Mouse (Mus musculus): ENCODE data around the gene Cdhr4.

The Cdhr4 gene

DNA sequence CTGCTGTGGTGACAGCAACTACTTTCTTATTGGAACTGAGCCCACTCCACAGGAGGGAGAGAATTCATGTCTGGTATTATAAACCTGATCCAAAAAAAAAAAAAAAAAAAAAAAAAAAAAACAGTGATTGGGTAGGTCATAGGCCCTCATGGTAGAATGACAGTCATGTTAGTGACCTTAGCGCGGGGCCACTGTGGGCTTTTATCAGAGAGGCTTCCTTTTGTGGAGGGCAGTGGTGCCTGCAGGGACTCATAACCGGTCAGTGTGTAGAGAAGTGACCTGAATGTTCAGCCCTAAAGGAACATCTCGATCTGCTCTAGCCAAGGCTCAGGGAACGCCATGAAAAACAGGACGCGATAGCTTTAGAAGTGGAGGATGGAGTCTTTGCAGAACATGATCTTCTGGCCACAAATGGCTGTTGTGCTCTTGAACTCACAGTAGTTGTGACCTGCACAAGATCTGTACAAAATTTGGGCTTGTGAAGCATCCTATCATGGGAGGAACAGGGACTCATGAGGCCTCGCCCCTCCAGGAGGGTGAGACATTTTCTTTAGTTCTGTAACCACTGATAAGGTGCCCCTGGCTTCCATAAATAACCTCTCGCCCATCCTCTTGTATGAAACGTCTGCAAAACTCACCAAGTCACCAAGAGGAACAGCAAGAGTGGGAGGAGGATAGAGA lies 17.7 kb upstream of the Cdhr4 start:
- in situ Hi-C loops (cut with MboI, MseI) = no loop called here

GRCm38 (mm10) chr9:107975399-107976386 lies 16.6 kb upstream of the Cdhr4 start, which contains the start of gene Uba7:
Uba7 (plus strand) TSS chr9:107975505.
- in situ Hi-C loops (cut with MboI, MseI) = no loop called here

- in situ Hi-C loops (cut with MboI, MseI) = no loop called here
These were observed 13.5 kb upstream of the Cdhr4 start for GRCm38 (mm10) chr9:107978815-107979214.

DNA sequence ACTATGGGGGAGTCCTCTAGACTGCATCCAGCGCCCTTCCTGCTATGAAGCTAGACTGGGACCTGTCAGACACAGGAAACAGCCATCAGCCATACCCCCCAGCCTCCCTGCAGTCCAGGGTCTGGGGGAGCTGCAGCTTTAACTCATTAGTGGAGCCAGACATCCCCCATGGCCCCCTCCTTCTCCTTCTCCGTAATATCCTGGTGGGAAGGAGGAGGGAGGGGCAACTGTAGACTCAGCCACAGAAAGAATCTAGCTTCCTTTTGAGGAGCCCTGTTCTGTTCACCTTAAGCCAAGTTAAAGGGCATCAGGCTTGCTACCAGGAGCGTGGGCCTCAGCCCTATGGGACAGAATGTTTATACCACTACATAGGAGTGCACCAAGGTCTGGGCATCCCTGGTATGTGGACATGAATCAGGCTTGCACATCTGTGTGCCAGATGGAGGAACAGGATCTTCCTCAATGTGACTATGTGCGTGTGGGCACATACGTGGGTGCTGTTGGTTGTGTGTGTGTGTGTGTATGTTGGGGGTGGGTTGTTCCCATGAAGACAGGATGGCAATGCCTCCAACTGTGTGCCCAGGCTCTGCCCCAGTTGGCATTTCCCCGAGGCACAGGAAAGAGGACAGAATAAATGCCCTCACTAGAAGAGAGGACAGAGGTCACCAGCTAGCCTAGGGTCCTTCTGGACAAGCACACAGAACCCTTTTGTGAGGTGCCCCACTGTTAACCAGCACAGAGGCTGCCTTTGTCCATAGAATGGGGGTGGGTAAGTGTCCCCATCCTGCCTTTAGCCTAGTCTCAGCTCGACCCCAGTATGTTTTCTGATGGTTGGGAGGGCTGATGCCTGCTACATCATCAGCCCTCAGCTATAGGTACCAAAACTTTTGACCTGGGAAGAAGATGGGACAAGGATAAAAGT lies 10.4 kb upstream of the Cdhr4 start:
- in situ Hi-C loops (cut with MboI, MseI) = no loop called here

- in situ Hi-C loops (cut with MboI, MseI) = no loop called here
These were observed 9.5 kb upstream of the Cdhr4 start, which contains the start of gene Gm20661 for GRCm38 (mm10) chr9:107982681-107983346. Gm20661 (plus strand) TSS chr9:107983058.

DNA sequence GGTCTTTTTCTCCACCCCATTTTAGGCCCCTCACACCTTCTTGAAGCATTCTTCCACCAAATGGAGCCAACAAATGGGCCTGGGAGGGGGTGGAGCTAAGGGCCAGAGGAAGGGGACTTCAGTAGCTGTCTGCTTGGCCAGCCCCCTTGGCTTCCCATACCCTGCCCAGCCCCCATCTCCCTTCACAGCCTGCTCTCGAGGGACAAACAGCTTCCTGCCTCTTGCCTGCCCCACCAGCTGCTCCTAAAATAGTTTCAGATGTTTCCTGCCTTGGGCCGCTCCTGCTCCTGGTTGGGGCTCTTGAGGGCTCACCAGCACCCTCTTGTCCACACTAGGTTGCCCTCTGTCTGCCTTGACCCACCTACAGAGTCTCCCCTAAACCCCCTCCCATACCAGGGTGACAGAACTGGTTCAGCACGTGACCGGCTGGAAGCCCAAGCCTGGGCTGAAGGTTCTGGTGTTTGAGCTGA lies 8.8 kb upstream of the Cdhr4 start:
- in situ Hi-C loops (cut with MboI, MseI) = no loop called here

GRCm38 (mm10) chr9:107984052-107984753 lies 8.1 kb upstream of the Cdhr4 start:
- in situ Hi-C loops (cut with MboI, MseI) = no loop called here

GRCm38 (mm10) chr9:107984754-107985055 lies 7.6 kb upstream of the Cdhr4 start:
- in situ Hi-C loops (cut with MboI, MseI) = no loop called here

- in situ Hi-C loops (cut with MboI, MseI) = no loop called here
These were observed 6.9 kb upstream of the Cdhr4 start, which contains the start of gene Inka1 for GRCm38 (mm10) chr9:107985131-107986119. Inka1 (minus strand) TSS chr9:107985879.

- in situ Hi-C loops (cut with MboI, MseI) = no loop called here
These were observed 5.9 kb upstream of the Cdhr4 start for GRCm38 (mm10) chr9:107986376-107986775.

DNA sequence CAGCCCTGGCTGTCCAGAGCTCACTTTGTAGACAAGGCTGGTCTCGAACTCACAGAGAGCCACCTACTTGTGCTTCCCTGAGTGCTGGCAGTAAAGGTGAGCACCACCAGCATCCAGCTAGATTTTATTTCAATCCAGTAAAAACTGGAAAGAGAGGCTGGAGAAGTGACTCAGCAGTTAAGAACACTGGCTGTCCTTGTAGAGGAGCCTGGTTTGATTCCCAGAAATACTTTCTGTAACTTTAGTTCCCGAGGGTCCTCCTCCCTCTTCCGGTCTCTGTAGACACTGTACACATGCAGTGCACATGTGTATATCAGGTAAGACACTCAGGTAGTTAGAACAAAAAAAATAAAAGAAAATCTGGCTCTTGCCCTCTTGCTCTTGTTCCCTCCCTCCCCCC lies 4.3 kb upstream of the Cdhr4 start:
- in situ Hi-C loops (cut with MboI, MseI) = no loop called here

- in situ Hi-C loops (cut with MboI, MseI) = no loop called here
These were observed 716 bp downstream of the Cdhr4 start for GRCm38 (mm10) chr9:107993013-107993412.

DNA sequence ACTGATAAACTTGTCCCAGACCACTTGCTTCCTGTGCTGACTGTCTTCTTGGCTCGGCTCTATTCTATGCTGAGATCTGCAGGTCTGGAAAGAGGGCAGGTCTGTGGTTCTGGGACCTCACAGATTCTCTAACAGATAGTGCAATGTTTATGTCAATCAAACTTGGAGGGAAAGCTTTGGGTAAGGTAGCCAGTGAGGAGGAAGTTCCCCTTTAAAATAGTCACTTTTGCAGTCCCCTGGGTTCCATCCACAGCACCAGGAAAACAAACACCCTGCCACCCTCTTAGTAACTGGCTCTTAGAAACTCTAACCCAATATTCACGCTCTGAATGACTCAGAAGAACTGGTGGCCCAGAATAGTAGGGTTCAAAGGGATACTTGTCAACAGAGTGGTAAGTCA lies 2.2 kb downstream of the Cdhr4 start:
- in situ Hi-C loops (cut with MboI, MseI) = no loop called here

GRCm38 (mm10) chr9:107995513-107995912 lies 3.2 kb downstream of the Cdhr4 start:
- in situ Hi-C loops (cut with MboI, MseI) = no loop called here

DNA sequence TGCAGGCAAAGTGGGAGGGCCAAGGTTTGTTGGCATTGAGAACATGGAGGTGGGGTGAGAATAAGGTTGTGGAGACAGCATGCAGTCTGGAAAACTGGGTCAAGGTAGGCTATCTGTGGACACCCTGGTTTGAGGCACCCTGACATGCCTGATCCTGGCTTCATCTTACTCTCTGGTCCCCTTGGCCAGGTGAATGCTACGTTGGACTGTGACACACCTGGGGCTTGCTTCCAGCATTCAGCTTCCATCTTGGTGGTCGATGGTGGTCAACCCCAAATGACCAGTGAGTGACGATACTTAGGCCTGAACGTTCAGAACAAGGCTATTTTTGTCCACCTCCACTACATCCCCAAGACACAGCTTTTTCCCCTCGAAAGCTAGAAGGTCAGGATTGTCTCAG lies 3.8 kb downstream of the Cdhr4 start, which contains the start of gene Gm20662:
Gm20662 (plus strand) TSS at position 301 of the 400 bp plus-strand sequence.
- in situ Hi-C loops (cut with MboI, MseI) = no loop called here

GRCm38 (mm10) chr9:108001922-108002770 lies 9.8 kb downstream of the Cdhr4 start, which contains the start of gene Ip6k1:
Ip6k1 (plus strand) TSS chr9:108002501.
- in situ Hi-C loops (cut with MboI, MseI) = no loop called here

DNA sequence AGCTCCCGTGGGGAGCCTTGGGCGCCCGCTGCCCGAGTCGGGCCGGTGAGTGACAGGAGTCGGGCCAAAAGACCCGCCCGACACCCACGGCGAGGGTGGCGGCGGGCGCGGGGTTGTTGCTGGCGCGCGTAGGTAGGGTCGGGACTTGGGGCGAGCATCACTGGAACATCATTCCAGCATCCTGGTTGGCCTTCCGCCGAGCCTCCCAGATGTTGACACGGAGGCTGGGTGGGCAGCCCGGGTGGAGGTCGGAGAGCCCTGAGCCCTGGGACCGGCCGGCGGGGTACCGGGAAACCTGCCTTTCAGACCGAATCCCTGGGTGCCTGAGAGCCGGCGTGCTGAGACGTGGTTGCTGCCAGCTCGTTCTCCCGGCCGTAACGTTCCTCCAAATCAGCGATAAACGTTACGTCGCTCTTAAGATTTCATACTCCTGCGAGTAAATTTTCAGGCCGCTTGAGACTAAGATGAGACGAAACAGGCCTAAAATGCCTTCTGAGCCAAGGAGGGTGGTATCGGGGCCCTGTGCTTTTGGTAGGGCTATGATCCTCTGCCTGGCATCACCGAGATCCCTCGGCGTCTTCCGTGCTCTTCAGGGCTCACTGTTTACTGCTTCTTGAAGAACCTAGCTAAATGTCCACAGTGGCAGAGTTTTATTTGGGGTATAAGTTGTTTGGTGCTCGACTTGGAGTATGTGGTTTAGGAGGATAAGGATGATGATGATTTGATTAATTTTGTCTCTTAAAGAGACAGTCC lies 10.7 kb downstream of the Cdhr4 start:
- in situ Hi-C loops (cut with MboI, MseI) = no loop called here
